Mouse (Mus musculus): ENCODE measurements around the gene Pald1. TPM values are rescaled to one million over a fixed set of nuclear protein-coding genes. Genes with fewer than 3 reads are reported as not detected.
A peak's percentile ranks its signal among the peaks of the same experiment; 100 is the strongest.

The Pald1 gene
- polyA plus RNA-seq, 1 experiment from 2014 or later, result 24.1 TPM

- Histone ChIP-seq H3K4me1 (no peaks in the 10 kb centered on the region), H3K36me3 (no peaks in the 10 kb centered on the region), H3K27me3 (peaks cover 3% of the 10 kb centered on the region), H3K9me3 (no peaks in the 10 kb centered on the region), H3K4me3 (no peak overlapping the region), H3K27ac (no peak overlapping the region), H3K9ac (no peak overlapping the region), H3K4me2 (replicated peaks) (no peak overlapping the region)
- 79% methylated on average over 5 of the region's 5 CpGs for WGBS
- no peak for ATAC-seq (ENCODE audit: low FRiP score, low read depth)
These were observed 17.1 kb upstream of the Pald1 start for GRCm38 (mm10) chr10:61400407-61400806.

GRCm38 (mm10) chr10:61399156-61399734 lies 15.9 kb upstream of the Pald1 start:
- Histone ChIP-seq H3K4me2 (replicated peaks) (no peak overlapping the region), H3K27ac (no peak overlapping the region), H3K36me3 (no peaks in the 10 kb centered on the region), H3K4me3 (no peak overlapping the region), H3K9ac (no peak overlapping the region), H3K27me3 (no peaks in the 10 kb centered on the region), H3K4me1 (peaks cover 6% of the 10 kb centered on the region; the same call in 1 of the 2 replicates), H3K9me3 (no peaks in the 10 kb centered on the region)
- 21% methylated on average over 12 of the region's 13 CpGs for WGBS
- ATAC-seq (ENCODE audit: low FRiP score, low read depth), result peak; percentile 79; the same call in 1 of the 2 replicates

DNA sequence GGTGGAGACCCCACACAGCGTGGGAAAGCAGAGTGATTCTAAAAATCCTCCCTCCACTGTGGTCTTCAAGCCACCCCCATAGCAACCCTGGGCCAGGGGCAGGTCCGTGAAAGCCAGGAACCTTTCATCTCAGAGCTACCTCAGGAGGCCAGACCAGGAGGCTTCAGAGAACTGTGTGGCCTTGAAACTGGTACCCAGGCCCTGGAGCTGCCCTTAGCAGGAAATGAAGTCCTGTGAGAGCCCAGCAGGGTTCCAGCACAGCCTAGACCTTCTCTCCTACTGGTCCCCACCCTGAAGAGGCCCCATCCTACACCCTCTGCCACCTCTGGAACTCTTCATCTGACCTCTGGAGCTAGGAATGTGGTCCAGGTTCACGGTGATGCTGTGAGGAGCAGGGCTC lies 14.8 kb upstream of the Pald1 start:
- 33% methylated on average over 3 of the region's 3 CpGs for WGBS

DNA sequence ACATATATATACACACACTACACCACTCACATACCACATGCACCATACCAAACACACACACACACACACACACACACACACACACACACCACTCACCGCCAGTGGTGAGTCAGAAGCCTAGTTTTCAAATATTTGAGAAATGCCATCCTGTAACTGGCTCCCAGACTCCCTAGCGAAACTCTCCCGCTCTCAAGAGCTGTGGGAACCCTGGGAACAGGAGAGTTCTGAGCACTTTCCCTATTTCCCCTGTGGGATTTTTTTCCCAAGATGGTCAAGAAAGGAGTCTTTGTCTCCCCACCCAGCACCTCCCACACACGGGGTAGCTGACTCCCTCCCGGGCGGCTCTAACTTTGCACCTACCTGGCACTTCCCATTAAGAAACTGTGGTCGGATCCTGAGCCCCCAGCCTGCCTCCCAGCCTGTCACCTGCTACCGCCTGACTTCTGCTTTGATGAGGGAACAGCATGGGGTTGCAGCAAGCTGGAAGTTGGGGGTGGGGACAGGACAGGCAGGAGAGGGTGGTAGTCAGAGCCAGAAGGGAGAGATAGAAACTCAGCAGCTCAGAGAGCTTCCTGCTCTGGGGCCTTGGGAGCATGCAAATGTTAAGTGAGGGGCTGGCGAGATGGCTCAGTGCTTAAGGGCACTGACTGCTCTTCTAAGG lies 11.3 kb upstream of the Pald1 start:
- Histone ChIP-seq H3K9ac (no peak overlapping the region), H3K36me3 (no peaks in the 10 kb centered on the region), H3K4me3 (no peak overlapping the region), H3K4me1 (peaks cover 6% of the 10 kb centered on the region; the same call in 1 of the 2 replicates), H3K27me3 (no peaks in the 10 kb centered on the region), H3K4me2 (replicated peaks) (peak overlapping the region; percentile 19; the same call in 1 of the 2 replicates), H3K9me3 (no peaks in the 10 kb centered on the region), H3K27ac (no peak overlapping the region)
- ATAC-seq (ENCODE audit: low FRiP score, low read depth), result no peak
- whole genome bisulfite sequencing, result 15% methylated on average over 9 of the region's 9 CpGs

More for the DNA sequence above, 14.8 kb upstream of the Pald1 start:
- Histone ChIP-seq H3K9ac (no peak overlapping the region), H3K27me3 (no peaks in the 10 kb centered on the region), H3K36me3 (no peaks in the 10 kb centered on the region), H3K4me3 (no peak overlapping the region), H3K9me3 (no peaks in the 10 kb centered on the region), H3K4me1 (peaks cover 6% of the 10 kb centered on the region; the same call in 1 of the 2 replicates), H3K27ac (no peak overlapping the region), H3K4me2 (replicated peaks) (no peak overlapping the region)
- 0 out of 2 replicates have a peak, but pooled peaks have one; percentile 25 for ATAC-seq (ENCODE audit: low FRiP score, low read depth)

GRCm38 (mm10) chr10:61392584-61392983 lies 9.3 kb upstream of the Pald1 start:
- 44% methylated on average over 4 of the region's 4 CpGs for WGBS
- H3K9me3 ChIP-seq, result no peaks in the 10 kb centered on the region
- no peaks in the 10 kb centered on the region for H3K27me3 ChIP-seq
- no peak overlapping the region for H3K9ac ChIP-seq
- ATAC-seq (ENCODE audit: low FRiP score, low read depth), result no peak
- no peak overlapping the region for H3K27ac ChIP-seq
- no peak overlapping the region for H3K4me2 ChIP-seq (replicated peaks)
- no peak overlapping the region for H3K4me3 ChIP-seq
- no peaks in the 10 kb centered on the region for H3K36me3 ChIP-seq
- peaks cover 6% of the 10 kb centered on the region; the same call in 1 of the 2 replicates for H3K4me1 ChIP-seq

DNA sequence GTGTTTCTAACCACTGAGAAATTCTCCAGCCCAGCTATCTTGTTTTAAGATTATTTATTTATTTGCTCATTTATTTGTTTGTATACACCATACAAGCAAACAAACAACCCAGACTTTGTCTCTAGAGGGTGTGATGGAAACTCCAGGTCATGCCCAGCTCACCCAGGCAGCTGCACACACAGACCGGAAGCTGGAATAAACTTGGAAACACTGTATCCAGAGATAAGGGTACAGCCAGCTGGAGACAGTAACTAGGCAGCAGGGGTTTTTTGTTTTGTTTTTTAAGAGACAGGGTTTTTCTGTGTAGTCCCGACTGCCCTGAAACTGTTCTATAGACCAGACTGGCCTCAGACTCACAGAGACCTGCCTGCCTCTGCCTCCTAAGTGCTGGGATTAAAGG lies 6.8 kb upstream of the Pald1 start:
- no peaks in the 10 kb centered on the region for H3K9me3 ChIP-seq
- no peak overlapping the region for H3K4me3 ChIP-seq
- H3K27ac ChIP-seq, result no peak overlapping the region
- 80% methylated on average over 2 of the region's 2 CpGs for WGBS
- H3K9ac ChIP-seq, result no peak overlapping the region
- no peaks in the 10 kb centered on the region for H3K27me3 ChIP-seq
- H3K4me2 ChIP-seq (replicated peaks), result no peak overlapping the region
- ATAC-seq (ENCODE audit: low FRiP score, low read depth), result no peak
- H3K4me1 ChIP-seq, result peaks cover 6% of the 10 kb centered on the region; the same call in 1 of the 2 replicates
- no peaks in the 10 kb centered on the region for H3K36me3 ChIP-seq

- Histone ChIP-seq H3K4me3 (no peak overlapping the region), H3K4me2 (replicated peaks) (no peak overlapping the region), H3K27me3 (no peaks in the 10 kb centered on the region), H3K9ac (no peak overlapping the region), H3K4me1 (peaks cover 3% of the 10 kb centered on the region), H3K9me3 (no peaks in the 10 kb centered on the region), H3K36me3 (no peaks in the 10 kb centered on the region), H3K27ac (no peak overlapping the region)
- WGBS, result 81% methylated on average over 5 of the region's 5 CpGs
- ATAC-seq (ENCODE audit: low FRiP score, low read depth), result no peak
These were observed 5.7 kb upstream of the Pald1 start for GRCm38 (mm10) chr10:61389020-61389419.

GRCm38 (mm10) chr10:61386284-61386683 lies 3.0 kb upstream of the Pald1 start:
- no peak for ATAC-seq (ENCODE audit: low FRiP score, low read depth)
- 56% methylated on average over 6 of the region's 6 CpGs for WGBS
- H3K4me2 ChIP-seq (replicated peaks), result no peak overlapping the region
- H3K4me1 ChIP-seq, result peaks cover 23% of the 10 kb centered on the region
- H3K4me3 ChIP-seq, result no peak overlapping the region
- H3K27me3 ChIP-seq, result peaks cover 3% of the 10 kb centered on the region; the same call in 1 of the 2 replicates
- no peak overlapping the region for H3K27ac ChIP-seq
- H3K9ac ChIP-seq, result no peak overlapping the region
- no peaks in the 10 kb centered on the region for H3K36me3 ChIP-seq
- no peaks in the 10 kb centered on the region for H3K9me3 ChIP-seq

DNA sequence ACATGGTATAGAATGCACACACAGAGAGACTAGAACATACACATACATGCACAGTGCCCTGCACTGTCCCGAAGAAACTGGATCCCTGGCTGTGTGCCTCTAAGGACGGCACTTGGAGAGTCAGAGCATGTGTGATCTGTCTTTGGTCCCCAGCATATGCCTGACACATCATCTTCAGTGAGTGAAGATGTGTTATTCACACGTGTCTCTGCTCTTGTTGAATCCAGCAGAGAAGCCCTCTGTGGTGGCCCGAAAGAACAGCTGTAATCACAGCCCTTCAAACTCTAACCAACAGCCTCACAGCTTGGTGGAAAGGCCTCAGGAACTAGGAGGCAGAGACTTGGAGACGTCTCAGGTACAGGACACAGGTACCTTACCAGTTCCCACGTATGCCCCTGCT lies 1.8 kb upstream of the Pald1 start:
- H3K4me2 ChIP-seq (replicated peaks), result no peak overlapping the region
- no peak for ATAC-seq (ENCODE audit: low FRiP score, low read depth)
- no peaks in the 10 kb centered on the region for H3K9me3 ChIP-seq
- WGBS, result 81% methylated on average over 6 of the region's 6 CpGs
- no peak overlapping the region for H3K27ac ChIP-seq
- H3K4me1 ChIP-seq, result peaks cover 30% of the 10 kb centered on the region
- no peaks in the 10 kb centered on the region for H3K36me3 ChIP-seq
- H3K27me3 ChIP-seq, result peaks cover 11% of the 10 kb centered on the region; the same call in 1 of the 2 replicates
- no peak overlapping the region for H3K4me3 ChIP-seq
- no peak overlapping the region for H3K9ac ChIP-seq

GRCm38 (mm10) chr10:61383715-61384047 lies 351 bp upstream of the Pald1 start:
- peak overlapping the region; percentile 77 for H3K9ac ChIP-seq
- H3K36me3 ChIP-seq, result no peaks in the 10 kb centered on the region
- H3K4me3 ChIP-seq, result peak overlapping the region; percentile 73
- peak overlapping the region; percentile 33; the same call in 1 of the 2 replicates for H3K27ac ChIP-seq
- H3K27me3 ChIP-seq, result peaks cover 11% of the 10 kb centered on the region; the same call in 1 of the 2 replicates
- H3K4me2 ChIP-seq (replicated peaks), result peak overlapping the region; percentile 98
- WGBS, result 3% methylated on average over 11 of the region's 11 CpGs
- no peaks in the 10 kb centered on the region for H3K9me3 ChIP-seq
- ATAC-seq (ENCODE audit: low FRiP score, low read depth), result peak; percentile 30
- H3K4me1 ChIP-seq, result peaks cover 35% of the 10 kb centered on the region

- no peak overlapping the region for H3K27ac ChIP-seq
- H3K4me1 ChIP-seq, result peaks cover 35% of the 10 kb centered on the region
- H3K4me3 ChIP-seq, result peak overlapping the region; percentile 73
- ATAC-seq (ENCODE audit: low FRiP score, low read depth), result no peak
- peaks cover 11% of the 10 kb centered on the region; the same call in 1 of the 2 replicates for H3K27me3 ChIP-seq
- WGBS, result 2% methylated on average over 8 of the region's 8 CpGs
- H3K9me3 ChIP-seq, result no peaks in the 10 kb centered on the region
- H3K36me3 ChIP-seq, result no peaks in the 10 kb centered on the region; the same call in 1 of the 2 replicates
- peak overlapping the region; percentile 98 for H3K4me2 ChIP-seq (replicated peaks)
- peak overlapping the region; percentile 77 for H3K9ac ChIP-seq
These were observed 1.0 kb downstream of the Pald1 start for GRCm38 (mm10) chr10:61382281-61382731.

DNA sequence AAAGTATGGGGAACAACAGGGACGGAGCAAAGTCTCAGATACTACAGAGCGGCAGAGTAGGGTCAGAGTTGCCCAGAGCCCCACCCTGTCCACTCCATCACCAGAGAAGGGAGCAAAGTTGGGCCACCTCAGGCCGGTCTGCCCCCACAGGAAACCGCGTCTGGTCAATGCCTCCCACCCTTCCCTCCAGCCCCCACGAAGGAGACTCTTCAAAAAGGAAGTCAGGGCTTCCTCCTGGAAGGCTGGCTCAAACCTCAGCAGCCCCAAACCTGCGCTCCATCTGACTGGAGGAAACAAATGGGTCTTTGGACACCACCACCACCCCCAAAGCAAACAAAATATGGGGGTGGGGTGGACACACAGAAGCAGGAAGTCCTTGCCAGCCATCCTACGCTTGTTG lies 1.5 kb downstream of the Pald1 start:
- no peaks in the 10 kb centered on the region; the same call in 1 of the 2 replicates for H3K36me3 ChIP-seq
- H3K4me1 ChIP-seq, result peaks cover 35% of the 10 kb centered on the region
- H3K4me3 ChIP-seq, result peak overlapping the region; percentile 73
- peak overlapping the region; percentile 77 for H3K9ac ChIP-seq
- peak overlapping the region; percentile 98 for H3K4me2 ChIP-seq (replicated peaks)
- 15% methylated on average over 8 of the region's 8 CpGs for WGBS
- no peaks in the 10 kb centered on the region for H3K9me3 ChIP-seq
- H3K27me3 ChIP-seq, result peaks cover 11% of the 10 kb centered on the region; the same call in 1 of the 2 replicates
- H3K27ac ChIP-seq, result no peak overlapping the region
- no peak for ATAC-seq (ENCODE audit: low FRiP score, low read depth)

Data from limb, embryonic 13.5 days (tissue).